Mouse (Mus musculus) hindbrain, embryonic 10.5 days (tissue): Measurements from ENCODE around the gene Cacna1a. TPM values are rescaled to one million over a fixed set of nuclear protein-coding genes. Genes with fewer than 3 reads are reported as not detected.
"Not testable (repeated sequence)": the region's sequence is repeated elsewhere in the genome, so short reads cannot be mapped to it uniquely, and the experiment has no call there.

Source experiments
- DNase-seq: peaks from one replicate; pipeline ENCODE4 v3.0.0-alpha.2; 2017; ENCODE audit warnings: low spot score
- H3K27ac ChIP-seq: fragments of 300-500 bp; sonication (generic); 2 replicates; pipeline ENCODE4 v1.5.1; 2016; ENCODE audit warnings: mild to moderate bottlenecking, moderate library complexity
- H3K27me3 ChIP-seq: fragments of 300-500 bp; sonication (generic); 2 replicates; pipeline ENCODE4 v1.6.1; 2016; ENCODE audit warnings: mild to moderate bottlenecking; ENCODE audit not compliant: poor library complexity, insufficient read depth, severe bottlenecking
- H3K36me3 ChIP-seq: fragments of 300-500 bp; sonication (generic); 2 replicates; pipeline ENCODE4 v1.6.1; 2016; ENCODE audit warnings: mild to moderate bottlenecking, moderate library complexity
- H3K4me1 ChIP-seq: fragments of 300-500 bp; sonication (generic); replicated peaks from 2 replicates; pipeline ENCODE4 v1.6.1; 2016; ENCODE audit warnings: mild to moderate bottlenecking
- H3K4me3 ChIP-seq: fragments of 300-500 bp; sonication (generic); 2 replicates; pipeline ENCODE4 v1.5.1; 2016; ENCODE audit warnings: mild to moderate bottlenecking, moderate library complexity
- H3K9me3 ChIP-seq: fragments of 300-500 bp; sonication (generic); 2 replicates; pipeline ENCODE4 v1.6.1; 2016; ENCODE audit warnings: mild to moderate bottlenecking, moderate library complexity
- WGBS: fragments of 180-500 bp; shearing (Covaris S2); methylation state at CpG from one replicate; pipeline ENCODE4 v1.1.7; 2016; 5-methylcytosine and 5-hydroxymethylcytosine counted together
- polyA plus RNA-seq: library from polyadenylated mRNA; unstranded; fragments of >200 nt; fragmentation: Nextera tagmentation; extraction: Ambion mirVana; gene quantifications from 2 replicates; pipeline ENCODE4 v1.2.1, GENCODE M21; 2016

Gene Cacna1a
- polyA plus RNA-seq, 1 experiment from 2014 or later: 7.3 TPM

DNA sequence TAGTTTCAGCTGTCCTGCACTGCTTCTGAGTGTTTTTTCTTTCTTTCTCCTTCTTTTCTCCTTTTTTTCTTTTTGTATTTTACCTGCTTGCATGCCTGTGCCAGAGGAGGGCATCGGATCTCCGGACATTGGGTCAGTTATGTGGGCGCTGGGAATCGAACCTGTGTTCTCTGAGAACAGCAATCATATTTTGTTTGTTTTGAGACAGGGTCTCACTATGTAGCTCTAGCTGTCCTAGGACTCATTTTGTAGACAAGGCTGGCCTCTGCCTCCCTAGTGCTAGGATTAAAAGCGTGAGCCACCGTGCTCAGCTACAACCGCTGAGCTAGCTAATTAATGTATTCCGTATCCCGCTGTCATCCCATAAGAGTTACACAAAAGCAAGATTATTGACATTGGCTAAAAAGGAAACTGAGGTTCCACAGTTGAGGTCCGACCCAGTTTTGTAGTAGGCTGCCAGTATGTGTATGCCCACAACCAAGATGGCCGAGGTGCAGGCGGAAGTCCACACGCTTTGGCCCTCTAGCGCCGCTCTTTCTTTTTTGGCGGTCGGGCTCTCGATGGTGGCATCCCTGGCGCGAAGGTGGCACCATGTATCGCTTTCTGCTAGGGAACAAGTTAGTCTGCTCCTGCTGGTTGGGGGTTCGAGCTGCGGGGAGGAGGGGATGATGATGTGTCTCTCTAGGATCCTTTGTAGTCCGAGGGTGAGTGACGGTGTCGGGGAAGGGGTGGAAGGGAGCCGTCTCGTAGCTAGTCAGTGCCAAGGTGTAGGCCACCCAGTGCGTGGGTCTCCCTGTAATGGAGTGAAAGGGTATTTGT lies 276.5 kb downstream of the Cacna1a start:
- Histone ChIP-seq H3K9me3 (no peaks in the 10 kb centered on the region), H3K27ac (peak overlapping the region; percentile 95), H3K36me3 (peaks cover 24% of the 10 kb centered on the region), H3K27me3 (no peaks in the 10 kb centered on the region), H3K4me3 (peak overlapping the region; percentile 97), H3K4me1 (peaks cover 53% of the 10 kb centered on the region)
- under 1% methylated on average over 29 of the region's 29 CpGs for WGBS
- DNase-seq: peak; percentile 83

DNA sequence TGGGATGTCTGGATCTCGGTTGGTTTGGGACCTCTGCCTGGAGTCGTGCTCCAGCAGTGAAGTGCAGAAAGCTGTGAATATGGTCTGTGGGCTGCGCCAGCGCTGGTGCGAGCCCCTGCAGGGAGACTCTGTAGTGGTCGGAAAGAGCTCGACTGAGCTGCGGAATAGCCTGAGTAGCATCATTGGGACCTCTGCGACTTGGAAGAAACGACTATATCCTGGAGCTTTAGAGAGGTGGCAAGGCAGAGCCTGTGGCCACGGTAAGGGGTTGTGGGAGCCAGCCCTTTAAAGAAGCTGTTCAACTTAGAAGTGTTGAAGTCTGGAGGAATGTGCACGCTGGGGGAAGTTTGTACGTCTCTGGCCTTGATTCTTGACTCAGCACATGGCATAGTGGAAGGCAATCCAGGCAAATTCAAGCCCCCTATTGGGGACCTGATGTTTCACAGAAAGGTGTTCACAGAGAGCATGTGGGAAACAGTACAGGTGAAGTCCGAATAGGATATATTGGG lies 277.2 kb downstream of the Cacna1a start:
- Histone ChIP-seq H3K4me3 (peak overlapping the region; percentile 97), H3K9me3 (no peaks in the 10 kb centered on the region), H3K36me3 (peaks cover 30% of the 10 kb centered on the region), H3K4me1 (peaks cover 46% of the 10 kb centered on the region), H3K27me3 (no peaks in the 10 kb centered on the region), H3K27ac (peak overlapping the region; percentile 95)
- 3% methylated on average over 14 of the region's 14 CpGs for WGBS
- DNase-seq: no peak

DNA sequence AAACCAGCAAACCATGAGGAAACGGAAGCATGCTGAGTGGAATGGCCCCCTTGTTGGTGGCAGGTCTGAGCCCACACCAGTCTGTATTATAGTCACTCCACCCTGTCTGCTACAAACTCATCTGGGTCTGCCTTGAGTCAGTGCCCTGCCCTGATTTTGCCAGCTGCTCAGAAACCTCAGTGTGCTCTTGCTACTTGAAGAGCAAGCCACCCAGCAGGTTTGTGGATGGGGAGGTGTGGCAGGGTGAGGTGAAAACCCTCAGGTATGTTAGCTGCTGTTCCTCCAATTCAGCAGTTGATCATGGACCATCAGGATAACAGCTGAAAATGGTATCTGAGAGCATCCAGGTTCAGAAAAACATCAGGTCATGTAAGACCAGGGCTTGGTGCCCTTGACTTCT lies 279.8 kb downstream of the Cacna1a start:
- 76% methylated on average over 1 of the region's 1 CpGs for WGBS
- H3K4me3 ChIP-seq: no peak overlapping the region
- no peak overlapping the region for H3K27ac ChIP-seq
- no peaks in the 10 kb centered on the region for H3K9me3 ChIP-seq
- H3K27me3 ChIP-seq: no peaks in the 10 kb centered on the region
- peaks cover 57% of the 10 kb centered on the region for H3K36me3 ChIP-seq
- peaks cover 22% of the 10 kb centered on the region for H3K4me1 ChIP-seq
- no peak for DNase-seq

DNA sequence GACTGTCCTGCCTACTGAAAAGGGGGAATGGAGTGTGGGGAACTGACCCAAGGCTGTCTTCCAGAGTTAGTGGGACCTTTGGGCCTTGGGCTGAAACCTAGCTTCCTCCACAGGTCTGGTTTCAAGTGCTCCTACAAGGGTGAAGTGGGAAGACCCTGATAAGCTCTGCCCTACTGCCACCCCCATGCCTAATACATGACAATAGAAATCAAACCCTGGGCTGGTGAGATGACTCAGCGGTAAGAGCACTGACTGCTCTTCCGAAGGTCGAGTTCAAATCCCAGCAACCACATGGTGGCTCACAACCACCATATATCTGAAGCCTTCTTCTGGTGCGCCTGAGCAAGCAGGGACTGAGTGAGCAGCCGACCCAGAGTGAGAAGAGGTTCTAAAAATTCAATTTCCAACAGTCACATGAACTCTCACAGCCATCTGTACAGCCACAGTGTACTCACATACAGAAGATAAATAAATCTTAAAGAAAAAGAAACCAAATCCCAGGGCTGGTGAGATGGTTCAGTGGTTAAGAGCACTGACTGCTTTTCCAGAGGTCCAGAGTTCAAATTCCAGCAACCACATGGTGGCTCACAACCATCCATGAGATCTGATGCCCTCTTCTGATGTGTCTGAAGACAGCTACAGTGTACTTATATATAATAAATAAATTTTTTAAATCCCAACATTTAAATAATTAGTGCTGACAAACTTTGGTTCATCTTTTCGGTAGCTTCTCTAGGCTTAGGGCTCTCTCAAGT lies 280.7 kb downstream of the Cacna1a start:
- Histone ChIP-seq H3K4me1 (peaks cover 16% of the 10 kb centered on the region), H3K27ac (no peak overlapping the region), H3K36me3 (peaks cover 65% of the 10 kb centered on the region), H3K4me3 (no peak overlapping the region), H3K9me3 (no peaks in the 10 kb centered on the region), H3K27me3 (no peaks in the 10 kb centered on the region)
- DNase-seq: no peak
- 88% methylated on average over 6 of the region's 6 CpGs for WGBS

DNA sequence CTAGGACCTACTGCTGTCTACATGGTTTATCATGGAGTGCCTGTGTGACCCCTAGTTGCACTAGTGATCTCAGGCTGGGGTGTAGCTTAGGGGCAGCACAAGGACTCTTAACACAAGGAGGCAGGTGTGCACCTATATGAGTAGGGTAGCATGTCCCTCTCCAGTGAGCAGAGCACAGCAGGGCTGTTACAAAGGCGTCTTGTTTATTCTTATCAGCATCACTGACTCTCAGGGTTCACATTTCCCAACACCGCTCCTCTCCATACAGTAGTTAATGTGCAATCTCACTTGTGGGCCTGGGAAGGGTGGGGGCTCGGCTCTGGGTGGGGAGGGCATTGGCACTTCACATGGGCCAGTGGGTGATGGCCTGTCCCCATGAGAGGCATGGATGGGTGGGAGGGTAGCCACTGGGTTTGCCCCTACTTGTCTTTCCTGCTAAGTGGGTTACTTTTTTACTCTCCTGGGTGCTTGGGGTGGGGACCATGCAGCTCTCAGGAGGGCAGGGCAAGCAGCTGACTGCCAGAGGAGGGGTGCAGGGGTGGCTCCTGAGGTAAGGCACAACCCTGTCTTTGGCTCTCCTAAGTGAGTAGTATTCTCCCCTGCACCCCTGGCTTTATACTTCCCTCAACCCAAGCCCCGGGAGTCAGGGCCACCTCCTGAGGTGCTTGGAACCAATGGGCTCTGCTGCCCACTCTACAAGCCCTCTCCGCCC lies 282.2 kb downstream of the Cacna1a start:
- Histone ChIP-seq H3K36me3 (peaks cover 80% of the 10 kb centered on the region), H3K4me1 (peaks cover 11% of the 10 kb centered on the region)
- H3K4me3 ChIP-seq, DNase-seq, H3K27me3 ChIP-seq, H3K27ac ChIP-seq, H3K9me3 ChIP-seq: not testable (repeated sequence)
- 91% methylated on average over 5 of the region's 5 CpGs for WGBS

DNA sequence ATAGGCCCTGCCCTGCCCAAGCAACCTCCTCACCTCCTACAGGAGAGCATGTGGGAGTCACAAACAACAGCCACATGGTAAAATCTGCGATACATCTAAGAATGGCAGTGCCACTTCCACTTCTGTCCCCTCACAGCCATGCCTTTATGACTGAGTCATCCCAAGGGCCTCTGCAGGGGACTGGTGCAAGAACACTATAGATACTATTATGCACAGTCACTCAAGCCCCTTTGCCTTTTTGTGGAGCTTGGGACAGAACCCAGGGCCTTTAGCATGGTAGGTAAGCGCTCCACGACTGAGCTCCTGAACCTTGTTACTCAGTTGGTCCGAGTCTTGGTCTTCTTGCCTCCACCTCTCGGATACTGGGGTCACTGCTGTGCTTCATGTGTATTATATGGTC lies 289.1 kb downstream of the Cacna1a start:
- Histone ChIP-seq H3K4me3 (no peak overlapping the region), H3K36me3 (peaks cover 86% of the 10 kb centered on the region), H3K27ac (no peak overlapping the region), H3K9me3 (no peaks in the 10 kb centered on the region), H3K27me3 (no peaks in the 10 kb centered on the region), H3K4me1 (no peaks in the 10 kb centered on the region)
- WGBS: 96% methylated on average over 5 of the region's 5 CpGs
- DNase-seq: no peak

DNA sequence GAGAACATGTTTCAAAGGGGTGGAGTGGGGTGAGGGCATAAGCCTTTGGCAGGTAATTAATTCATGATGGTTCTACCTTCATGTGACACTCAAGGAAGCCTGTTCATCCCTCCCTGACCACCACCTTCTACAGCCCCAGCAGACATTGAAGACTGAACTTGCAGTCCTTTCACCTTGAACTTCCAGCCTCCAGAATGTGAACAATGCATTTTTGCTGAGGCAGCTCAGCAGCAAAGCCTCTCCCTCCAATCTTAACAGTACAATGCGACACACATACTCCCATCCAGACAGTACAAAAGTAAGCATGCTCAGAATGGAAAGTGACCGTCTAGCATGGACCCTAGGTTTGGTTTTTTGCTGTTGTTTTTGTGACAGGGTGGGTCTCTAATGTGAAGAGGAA lies 293.2 kb downstream of the Cacna1a start:
- no peak for DNase-seq
- no peak overlapping the region for H3K4me3 ChIP-seq
- peaks cover 73% of the 10 kb centered on the region for H3K36me3 ChIP-seq
- 89% methylated on average over 2 of the region's 2 CpGs for WGBS
- peaks cover 21% of the 10 kb centered on the region for H3K4me1 ChIP-seq
- no peak overlapping the region for H3K27ac ChIP-seq
- H3K27me3 ChIP-seq: no peaks in the 10 kb centered on the region
- no peaks in the 10 kb centered on the region for H3K9me3 ChIP-seq

- no peak overlapping the region for H3K4me3 ChIP-seq
- H3K27me3 ChIP-seq: no peaks in the 10 kb centered on the region
- no peaks in the 10 kb centered on the region for H3K9me3 ChIP-seq
- 93% methylated on average over 2 of the region's 2 CpGs for WGBS
- no peak overlapping the region for H3K27ac ChIP-seq
- H3K4me1 ChIP-seq: peaks cover 26% of the 10 kb centered on the region
- peaks cover 65% of the 10 kb centered on the region for H3K36me3 ChIP-seq
- no peak for DNase-seq
These were observed 294.0 kb downstream of the Cacna1a start for GRCm38 (mm10) chr8:84682257-84682656.

GRCm38 (mm10) chr8:84684537-84684936 lies 296.3 kb downstream of the Cacna1a start:
- WGBS: 45% methylated on average over 3 of the region's 3 CpGs
- DNase-seq: no peak
- Histone ChIP-seq H3K9me3 (no peaks in the 10 kb centered on the region), H3K4me3 (0 out of 2 replicates have a peak overlapping the region, but pooled peaks have one; percentile 6), H3K27ac (no peak overlapping the region), H3K27me3 (no peaks in the 10 kb centered on the region), H3K36me3 (peaks cover 55% of the 10 kb centered on the region), H3K4me1 (peaks cover 41% of the 10 kb centered on the region)

DNA sequence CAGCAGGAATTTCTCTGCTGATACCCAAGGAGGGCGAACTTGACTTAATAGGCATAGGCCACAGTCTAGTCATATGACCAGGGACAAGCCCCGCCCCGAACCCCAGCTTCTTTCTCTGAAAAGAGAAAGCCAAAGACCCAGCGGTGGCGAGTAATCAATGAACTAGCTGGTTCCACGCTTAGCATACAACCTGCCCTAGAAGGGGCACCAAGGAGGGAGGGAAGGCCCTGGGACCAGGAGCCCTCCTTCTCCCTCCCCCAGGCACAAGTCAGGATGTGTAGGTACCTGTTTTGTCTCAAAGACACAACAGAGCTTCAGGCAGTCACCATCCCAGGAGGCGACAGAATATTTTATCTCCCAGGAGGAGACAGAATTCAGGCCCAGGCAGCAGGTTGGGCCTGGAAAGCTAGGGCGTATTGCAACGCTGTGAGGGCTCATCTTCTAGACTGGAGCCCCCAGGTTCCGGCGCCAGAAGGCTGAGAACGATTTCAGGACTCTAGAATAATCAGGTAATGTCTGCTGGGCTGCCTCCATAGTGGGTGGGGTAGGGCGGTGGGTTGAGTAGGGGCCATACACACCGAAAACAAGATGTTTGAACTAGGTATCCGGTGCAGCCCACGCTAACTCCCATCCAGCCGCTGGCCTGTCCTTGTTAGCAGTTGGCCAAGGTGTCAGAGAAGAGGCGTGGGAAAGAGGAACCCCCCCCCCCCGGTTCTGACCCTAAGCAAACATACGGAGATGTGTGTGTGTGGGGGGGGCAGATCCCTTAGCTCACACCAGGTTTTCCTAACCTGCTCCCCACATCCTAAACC lies 298.2 kb downstream of the Cacna1a start, which contains the start of gene Trmt1:
TSS of gene Trmt1 (plus strand) at position 117 of the 812 bp plus-strand sequence.
- Histone ChIP-seq H3K9me3 (no peaks in the 10 kb centered on the region), H3K4me3 (peak within 1 kb of the TSS; percentile 100), H3K4me1 (peaks cover 55% of the 10 kb centered on the region), H3K36me3 (peaks cover 46% of the 10 kb centered on the region), H3K27ac (peak within 1 kb of the TSS; percentile 99), H3K27me3 (no peaks in the 10 kb centered on the region)
- DNase-seq: no peak
- 10% methylated on average over 20 of the region's 20 CpGs for WGBS

- Histone ChIP-seq H3K9me3 (no peaks in the 10 kb centered on the region), H3K27me3 (no peaks in the 10 kb centered on the region), H3K27ac (peak overlapping the region; percentile 99), H3K36me3 (peaks cover 46% of the 10 kb centered on the region), H3K4me3 (peak overlapping the region; percentile 100), H3K4me1 (peaks cover 55% of the 10 kb centered on the region)
- DNase-seq: peak; percentile 73
- WGBS: under 1% methylated on average over 62 of the region's 62 CpGs
These were observed 298.9 kb downstream of the Cacna1a start for GRCm38 (mm10) chr8:84687003-84687704.
